Mouse (Mus musculus) CD4-positive, CD25-positive, alpha-beta regulatory T cell, adult 4 months (primary cell): ENCODE measurements around the gene Cyb5d2. TPM values are rescaled to one million over a fixed set of nuclear protein-coding genes. Genes with fewer than 3 reads are reported as not detected.
"Not testable (repeated sequence)": the region's sequence is repeated elsewhere in the genome, so short reads cannot be mapped to it uniquely, and the experiment has no call there.

Experiments
- ATAC-seq: one replicate; pipeline ENCODE4 v1.8.0; 2017
- polyA plus RNA-seq, 2 experiments: library from polyadenylated mRNA; unstranded; fragments of 100-300 nt; shearing (Covaris generic); gene quantifications; one replicate each; pipeline ENCODE4 v1.2.1; 2017

Gene Cyb5d2
- polyA plus RNA-seq, result 1 to 10 TPM; 8.3 to 9.0 TPM

DNA sequence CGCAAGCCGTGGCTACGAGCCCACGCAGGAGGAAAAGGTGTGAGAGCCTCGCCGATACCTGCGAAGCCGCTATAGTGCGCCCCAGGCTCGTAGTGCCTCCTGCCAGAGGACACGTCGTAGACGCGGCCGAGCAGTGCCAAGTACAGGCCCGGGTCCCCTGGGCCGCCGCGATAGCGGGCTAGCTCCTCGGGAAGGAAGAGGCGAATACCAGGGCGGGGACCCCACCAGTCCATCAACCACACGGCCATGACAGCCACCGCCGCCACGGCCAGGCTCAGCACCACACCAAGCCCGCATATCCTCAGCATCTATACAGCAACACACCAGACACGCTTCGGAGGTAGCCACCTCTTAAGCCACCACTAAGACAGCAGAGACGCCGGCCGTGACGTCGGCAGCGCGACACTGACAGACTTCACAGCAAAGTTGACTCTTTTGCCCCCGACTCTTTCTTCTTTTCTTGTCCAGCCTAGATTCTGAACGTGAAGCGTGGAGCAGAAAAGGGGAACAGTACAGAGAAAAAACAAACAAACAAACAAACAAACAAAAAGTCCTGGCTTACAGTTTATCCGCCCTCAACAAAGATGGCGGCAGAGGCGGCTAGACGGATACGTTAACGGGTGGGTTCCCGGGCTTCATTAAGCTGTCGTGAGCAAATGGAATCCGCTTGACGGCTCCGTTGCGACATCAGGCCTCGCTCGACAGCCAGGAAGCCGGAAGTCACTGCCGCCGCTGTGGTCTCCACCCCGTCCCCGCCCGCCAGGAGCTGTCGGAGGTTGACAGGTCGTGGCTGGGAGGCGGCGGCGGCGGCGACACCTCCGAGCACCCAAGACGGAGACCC is at the start of gene Cyb5d2, which contains the start of gene Zzef1:
TSS of gene Cyb5d2 (minus strand) at position 688 of the 841 bp plus-strand sequence.
TSS of gene Zzef1 (plus strand) at position 772 of the 841 bp plus-strand sequence.
- ATAC-seq, result peak; percentile 89

DNA sequence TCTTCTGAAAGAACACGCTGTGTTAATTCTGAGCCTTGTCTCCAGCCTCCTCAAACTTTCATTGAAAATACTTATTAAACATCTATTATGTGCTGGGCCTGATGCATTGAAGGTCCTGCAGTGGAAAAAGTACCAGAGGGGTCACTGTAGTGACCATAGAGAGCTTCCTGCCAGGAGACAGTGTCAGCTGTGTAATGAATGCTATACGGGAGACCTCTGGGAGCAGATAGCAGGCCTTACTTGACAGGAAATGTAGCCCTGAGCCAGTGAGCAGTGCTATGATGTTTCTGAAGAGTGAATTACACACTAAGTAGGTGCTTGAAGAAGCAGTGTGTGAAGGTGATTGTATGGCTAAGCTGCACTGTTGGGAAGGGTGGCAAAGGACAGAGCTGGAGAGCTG is 49.6 kb upstream of the Cyb5d2 start:
- ATAC-seq, result no peak

- no peak for ATAC-seq
Measured at GRCm38 (mm10) chr11:72843576-72843975, 47.6 kb upstream of the Cyb5d2 start.

GRCm38 (mm10) chr11:72842731-72843130 is 46.8 kb upstream of the Cyb5d2 start:
- no peak for ATAC-seq

DNA sequence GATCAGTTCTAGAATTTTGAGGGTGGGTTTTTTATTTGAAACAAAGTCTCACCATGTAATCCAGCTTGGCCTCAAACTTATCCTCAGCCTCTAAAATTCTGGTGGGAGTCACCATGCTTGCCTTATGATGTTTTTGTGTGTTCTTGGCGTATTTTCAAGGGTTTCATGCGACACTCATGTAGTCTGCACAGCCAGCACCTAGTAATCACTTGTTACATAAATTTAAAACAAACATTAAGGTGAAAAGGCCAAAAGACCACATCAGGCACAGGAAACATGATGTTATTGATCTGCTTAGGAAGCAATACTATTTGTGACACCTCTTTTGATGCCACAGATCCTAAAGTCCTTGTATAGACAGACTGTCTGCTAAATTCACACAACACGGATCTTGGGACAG is 33.9 kb upstream of the Cyb5d2 start:
- ATAC-seq, result no peak

DNA sequence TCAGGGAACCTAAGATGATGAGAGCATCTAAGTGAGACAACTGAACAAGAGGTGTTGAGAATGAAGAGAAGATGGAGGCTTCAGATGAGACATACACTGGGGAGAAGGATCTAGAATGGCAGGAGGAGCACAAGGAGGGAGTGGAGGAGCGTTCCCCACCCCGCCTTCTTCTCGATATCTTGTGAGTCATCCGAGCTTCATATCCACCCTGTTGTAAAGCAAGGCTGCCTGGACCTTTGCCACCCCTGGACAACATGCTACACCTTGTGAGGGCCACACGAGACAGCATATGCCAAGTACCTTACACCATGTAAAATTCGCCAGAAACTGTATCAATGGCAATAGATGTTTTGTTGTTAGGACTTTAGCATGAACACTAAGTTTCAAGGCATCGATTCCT is 25.1 kb upstream of the Cyb5d2 start:
- no peak for ATAC-seq

DNA sequence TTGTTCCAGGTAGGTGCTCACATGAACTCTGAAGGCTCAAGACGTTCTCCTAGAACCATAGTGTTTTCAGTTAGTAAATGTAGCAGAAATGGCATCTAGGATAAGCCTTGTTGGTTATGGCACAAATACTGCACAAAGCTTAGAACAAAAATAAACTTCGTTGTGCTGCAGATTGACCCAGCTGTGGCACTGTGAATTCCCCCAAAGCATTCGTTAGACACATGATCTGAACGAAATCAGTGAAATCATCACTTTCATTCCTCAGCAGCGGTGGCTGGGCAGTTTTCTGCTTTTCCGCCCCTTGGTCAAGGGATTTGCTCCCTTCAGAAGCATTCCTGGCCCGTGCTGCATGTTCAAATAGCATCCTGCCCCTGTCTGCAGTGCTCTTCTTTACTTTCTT is 22.1 kb upstream of the Cyb5d2 start:
- ATAC-seq, result no peak

DNA sequence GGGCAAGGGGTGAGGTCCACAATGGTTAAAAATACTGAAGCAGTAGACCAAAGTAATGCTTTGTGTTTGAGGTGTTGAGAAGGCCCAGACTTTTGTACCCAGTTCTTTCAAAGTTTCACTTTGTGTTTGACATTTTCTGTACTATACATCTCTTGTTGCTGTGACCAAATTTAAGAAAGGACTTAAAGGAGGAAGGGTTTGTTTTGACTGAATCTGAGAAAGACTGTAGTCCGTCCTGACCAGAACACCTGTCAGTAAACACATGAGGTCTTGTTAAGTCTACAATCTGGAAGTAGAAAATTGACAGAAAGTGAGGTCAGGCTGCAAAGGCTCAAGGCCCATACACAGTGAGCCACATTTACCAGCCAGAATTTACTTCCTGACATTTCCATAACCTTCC is 20.9 kb upstream of the Cyb5d2 start:
- ATAC-seq, result no peak

GRCm38 (mm10) chr11:72814188-72814587 is 18.2 kb upstream of the Cyb5d2 start:
- ATAC-seq, result no peak

DNA sequence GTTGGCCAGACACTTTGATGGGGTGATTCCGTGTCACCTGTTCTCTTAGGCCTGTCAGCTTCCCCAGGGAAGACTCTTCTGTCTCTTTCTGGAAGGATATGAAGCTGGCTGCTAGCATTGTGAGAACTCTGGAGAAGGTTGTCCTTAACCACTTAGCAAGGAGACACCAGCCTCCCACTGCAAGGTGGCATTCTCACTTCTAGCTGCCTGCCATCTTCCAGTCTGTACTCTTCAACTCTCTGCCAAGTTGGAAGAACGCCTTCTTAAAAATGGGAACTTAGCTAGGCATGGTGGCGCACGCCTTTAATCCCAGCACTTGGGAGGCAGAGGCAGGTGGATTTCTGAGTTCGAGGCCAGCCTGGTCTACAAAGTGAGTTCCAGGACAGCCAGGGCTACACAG is 17.7 kb upstream of the Cyb5d2 start:
- no peak for ATAC-seq

DNA sequence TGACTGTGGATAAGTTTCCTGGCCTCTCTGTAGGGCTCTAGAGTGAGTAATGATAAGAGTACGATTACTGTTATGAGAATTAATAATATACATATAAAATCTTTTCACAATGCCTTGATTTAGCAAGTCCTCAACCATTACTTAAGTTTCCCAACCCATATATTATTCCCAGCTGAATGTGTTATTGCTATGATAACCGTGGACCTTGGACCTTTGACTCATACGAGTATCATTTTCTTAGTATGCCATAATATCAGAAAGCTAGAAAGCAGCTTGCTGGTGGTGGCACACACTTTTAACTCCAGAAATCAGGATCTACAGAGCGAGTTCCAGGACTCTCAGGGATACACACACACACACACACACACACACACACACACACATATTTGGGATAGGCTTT is 12.1 kb upstream of the Cyb5d2 start:
- no peak for ATAC-seq

DNA sequence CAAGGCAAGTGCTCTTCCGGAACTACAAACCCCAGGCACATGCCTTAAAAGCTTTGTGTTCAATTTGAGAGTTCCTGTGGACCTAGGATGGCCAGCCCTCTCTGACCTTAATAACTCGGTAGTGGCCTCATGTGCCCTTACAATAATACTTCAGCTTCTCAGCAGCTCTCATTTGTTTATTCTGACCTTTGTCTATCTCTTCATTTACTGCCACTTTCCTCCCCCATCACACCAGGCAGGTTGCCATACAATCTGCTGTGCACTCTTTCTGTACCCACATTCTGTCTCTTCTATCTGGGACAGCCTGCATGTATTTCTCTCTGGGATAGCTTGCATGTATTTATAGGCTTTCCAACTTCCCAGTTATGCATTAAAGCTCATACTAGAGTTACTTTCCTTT is 10.6 kb upstream of the Cyb5d2 start:
- no peak for ATAC-seq

GRCm38 (mm10) chr11:72805232-72805631 is 9.3 kb upstream of the Cyb5d2 start:
- no peak for ATAC-seq

GRCm38 (mm10) chr11:72804586-72804985 is 8.6 kb upstream of the Cyb5d2 start:
- no peak for ATAC-seq

DNA sequence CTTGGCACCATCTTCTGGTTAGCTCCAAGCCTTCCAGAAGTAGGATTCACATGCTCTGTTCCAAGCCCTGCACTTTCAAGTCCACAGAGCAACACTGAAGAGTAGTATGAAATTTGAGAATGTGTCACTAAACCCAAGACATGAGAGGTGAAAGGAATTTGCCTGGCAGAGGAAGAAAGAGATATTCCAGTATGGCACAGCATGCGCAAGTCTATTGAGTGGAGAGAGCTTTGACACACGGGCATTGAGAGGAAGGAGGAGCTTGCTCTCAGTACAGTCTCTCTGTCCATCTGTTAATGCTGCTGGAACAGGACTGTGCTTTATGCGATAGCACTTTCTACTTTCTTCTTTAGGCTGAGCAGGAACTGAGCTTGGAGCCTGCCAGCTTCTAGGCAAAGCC is 7.1 kb upstream of the Cyb5d2 start:
- no peak for ATAC-seq

GRCm38 (mm10) chr11:72801182-72801581 is 5.2 kb upstream of the Cyb5d2 start:
- ATAC-seq, result no peak

DNA sequence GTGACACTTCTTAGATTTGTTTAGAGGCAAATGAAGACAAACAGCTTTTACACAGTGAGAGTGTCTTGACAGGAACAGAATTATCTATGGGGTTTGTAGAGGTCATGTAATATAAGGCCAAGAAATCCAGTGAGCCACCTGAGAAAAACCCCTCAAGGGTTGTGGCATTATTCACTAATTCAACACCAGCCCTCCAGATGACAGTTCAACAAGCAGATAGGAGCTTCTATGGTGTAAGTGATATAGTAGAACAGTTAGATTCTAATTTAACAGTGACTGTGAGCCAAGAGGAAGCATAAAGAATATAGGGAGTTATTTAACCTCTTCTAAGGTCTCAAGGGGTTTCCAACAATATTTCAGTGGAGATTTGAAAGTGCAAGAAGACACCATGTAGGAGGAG is 2.2 kb upstream of the Cyb5d2 start:
- ATAC-seq, result no peak

GRCm38 (mm10) chr11:72796773-72797338 is 914 bp upstream of the Cyb5d2 start:
- no peak for ATAC-seq

DNA sequence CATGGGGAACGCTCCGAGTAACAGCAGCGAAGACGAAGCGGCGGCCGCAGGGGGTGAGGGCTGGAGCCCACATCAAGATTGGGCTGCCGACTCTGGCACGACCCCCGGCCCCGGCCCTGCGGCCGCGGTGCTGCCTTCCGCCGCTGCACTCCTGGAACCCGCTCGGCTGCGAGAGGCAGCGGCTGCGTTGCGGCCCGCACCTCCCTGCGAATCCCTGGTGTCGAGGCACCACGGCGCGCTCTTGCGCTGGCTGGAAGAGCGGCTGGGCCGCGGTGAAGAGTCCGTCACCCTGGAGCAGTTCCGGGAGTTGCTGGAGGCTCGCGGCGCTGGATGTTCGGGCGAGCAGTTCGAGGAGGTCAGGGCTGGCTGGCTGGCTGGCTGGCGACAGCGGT is 350 bp upstream of the Cyb5d2 start:
- peak; percentile 11 for ATAC-seq

- no peak for ATAC-seq
Measured at GRCm38 (mm10) chr11:72795149-72795454, 840 bp downstream of the Cyb5d2 start.

DNA sequence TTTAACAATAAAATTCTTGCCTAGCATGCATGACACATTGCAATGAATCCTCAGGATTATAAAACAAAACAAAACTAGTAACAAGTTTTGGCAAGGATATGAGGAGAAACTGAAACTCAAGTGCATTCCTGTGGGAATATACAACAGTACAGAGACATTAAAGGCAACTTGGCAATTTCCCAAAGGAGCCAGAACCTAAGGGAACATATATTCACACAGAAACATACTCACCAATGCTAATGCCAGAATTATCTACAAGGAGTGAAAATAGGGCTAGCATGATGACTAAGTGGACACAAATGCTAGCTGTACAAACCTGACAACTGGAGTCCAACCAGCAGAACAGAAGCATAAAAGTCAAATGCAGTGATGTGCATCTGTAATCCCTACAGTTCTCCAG is 3.9 kb downstream of the Cyb5d2 start:
- no peak for ATAC-seq

DNA sequence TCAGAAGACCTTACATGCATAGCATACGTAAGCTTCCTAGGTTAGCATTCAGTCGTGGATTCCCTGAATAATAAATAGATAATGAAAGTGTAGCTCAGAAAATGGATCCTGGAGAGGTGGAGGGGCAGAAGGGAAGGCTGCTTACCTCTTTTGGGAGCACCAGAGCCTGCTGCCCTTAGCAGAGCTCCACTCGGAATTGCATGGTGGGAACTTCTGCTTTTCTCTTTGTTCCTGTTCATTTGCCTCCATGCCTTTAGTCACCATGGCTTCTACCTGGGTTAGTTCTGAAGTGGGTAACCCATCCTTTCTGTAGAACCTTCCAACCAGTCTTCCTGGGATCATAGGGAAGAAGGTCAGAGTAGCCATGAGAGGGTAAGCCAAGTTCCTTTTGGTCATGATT is 13.4 kb downstream of the Cyb5d2 start:
- ATAC-seq, result no peak

DNA sequence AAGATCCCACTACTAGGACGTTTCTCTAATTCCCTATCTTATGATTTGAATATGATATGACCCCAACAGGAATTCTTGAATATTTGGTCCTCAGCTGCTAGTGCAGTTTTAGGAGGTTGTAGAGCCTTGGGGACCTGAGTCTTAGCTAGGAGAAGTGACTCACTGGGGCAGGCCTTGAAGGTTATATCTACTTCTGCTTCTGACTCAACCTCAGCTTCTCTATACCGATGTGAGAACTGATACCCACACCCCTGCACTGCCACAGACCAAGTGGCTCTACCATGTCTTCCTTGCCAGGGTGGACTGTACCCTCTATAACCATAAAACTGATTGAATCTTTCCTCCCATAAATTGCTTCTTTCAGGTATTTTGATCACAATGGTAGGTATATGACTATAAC is 13.8 kb downstream of the Cyb5d2 start:
- ATAC-seq, result no peak

- no peak for ATAC-seq
Measured at GRCm38 (mm10) chr11:72778957-72779356, 17.0 kb downstream of the Cyb5d2 start.

DNA sequence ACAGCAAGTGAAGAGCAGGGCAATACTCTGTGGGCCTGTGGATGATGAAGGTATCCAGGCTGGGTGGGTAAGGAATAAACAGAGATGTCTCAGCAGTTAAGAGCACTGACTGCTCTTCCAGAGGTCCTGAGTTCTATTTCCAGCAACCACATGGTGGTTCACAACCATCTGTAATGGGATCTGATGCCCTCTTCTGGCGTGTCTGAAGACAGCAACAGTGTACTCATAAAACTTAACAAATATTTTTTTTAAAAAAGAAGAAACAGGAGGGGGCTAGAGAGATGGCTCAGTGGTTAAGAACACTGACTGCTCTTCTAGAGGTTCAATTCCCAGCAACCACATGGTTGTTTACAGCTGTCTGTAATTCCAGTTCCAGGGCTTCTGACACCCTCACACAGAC is 23.3 kb downstream of the Cyb5d2 start:
- ATAC-seq, result not testable (repeated sequence)
